Mouse (Mus musculus): ENCODE measurements around the gene Zfhx2. TPM values are rescaled to one million over a fixed set of nuclear protein-coding genes. Genes with fewer than 3 reads are reported as not detected.
A peak's percentile ranks its signal among the peaks of the same experiment; 100 is the strongest.
"Not testable (repeated sequence)": the region's sequence is repeated elsewhere in the genome, so short reads cannot be mapped to it uniquely, and the experiment has no call there.

Gene Zfhx2
- total RNA-seq, 4 experiments from 2014 or later, result 4.9 to 6.2 (median 5.6) TPM

GRCm38 (mm10) chr14:55047971-55048531 is 44.1 kb downstream of the Zfhx2 start:
- DNase-seq (ENCODE audit: low spot score in 2 of 2), result no peak

DNA sequence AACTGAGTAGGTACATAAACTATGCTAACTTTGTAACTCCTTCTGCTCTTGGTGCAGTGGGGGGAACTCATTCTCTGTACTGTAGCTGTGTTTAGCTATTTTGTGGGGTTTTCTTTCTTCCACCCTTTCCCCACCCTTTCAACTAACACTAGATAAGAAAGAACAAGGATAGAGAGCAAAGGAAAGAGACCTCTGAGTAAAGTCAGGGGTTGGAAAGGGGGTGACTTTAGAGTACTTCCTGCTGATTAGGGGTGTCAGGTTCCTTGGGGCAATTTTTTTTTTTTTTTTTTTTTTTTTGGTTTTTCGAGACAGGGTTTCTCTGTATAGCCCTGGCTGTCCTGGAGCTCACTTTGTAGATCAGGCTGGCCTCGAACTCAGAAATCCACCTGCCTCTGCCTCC is 48.4 kb downstream of the Zfhx2 start:
- not testable (repeated sequence) for DNase-seq (ENCODE audit: low spot score in 2 of 2)

- DNase-seq (ENCODE audit: low spot score in 2 of 2), result no peak
Observed at GRCm38 (mm10) chr14:55032695-55033225, 59.4 kb downstream of the Zfhx2 start.

GRCm38 (mm10) chr14:55029034-55029698 is 63.0 kb downstream of the Zfhx2 start:
- no peak for DNase-seq (ENCODE audit: low spot score in 2 of 2)

DNA sequence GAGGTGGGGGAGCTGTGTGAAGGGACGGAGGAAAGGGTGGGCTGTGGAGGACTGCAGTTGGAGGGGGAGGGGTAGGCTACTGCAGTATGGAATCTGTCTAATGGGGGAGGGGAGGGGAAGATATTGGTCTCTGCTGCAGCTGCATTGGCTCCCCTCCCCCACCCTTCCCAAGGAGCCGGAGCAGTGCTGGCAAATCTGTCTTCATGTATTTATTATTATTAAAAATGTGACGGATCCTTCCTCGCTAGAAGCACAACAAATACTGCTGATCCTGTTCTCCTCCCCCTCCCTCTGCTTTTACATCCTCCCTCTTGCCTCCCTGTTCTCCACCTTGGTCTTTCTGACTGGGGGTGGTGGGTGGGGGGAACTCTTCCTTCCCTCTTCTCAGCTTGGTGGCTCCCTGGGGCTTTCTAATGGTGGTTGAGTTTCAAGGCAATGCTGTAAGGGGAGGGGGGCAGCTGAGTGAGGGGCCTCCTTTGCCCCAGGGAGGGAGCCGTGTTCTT is 63.7 kb downstream of the Zfhx2 start:
- DNase-seq (ENCODE audit: low spot score in 2 of 2), result no peak

- DNase-seq (ENCODE audit: low spot score in 2 of 2), result no peak
Observed at GRCm38 (mm10) chr14:55027653-55028052, 64.5 kb downstream of the Zfhx2 start.

GRCm38 (mm10) chr14:55027251-55027650 is 64.9 kb downstream of the Zfhx2 start:
- DNase-seq (ENCODE audit: low spot score in 2 of 2), result no peak

DNA sequence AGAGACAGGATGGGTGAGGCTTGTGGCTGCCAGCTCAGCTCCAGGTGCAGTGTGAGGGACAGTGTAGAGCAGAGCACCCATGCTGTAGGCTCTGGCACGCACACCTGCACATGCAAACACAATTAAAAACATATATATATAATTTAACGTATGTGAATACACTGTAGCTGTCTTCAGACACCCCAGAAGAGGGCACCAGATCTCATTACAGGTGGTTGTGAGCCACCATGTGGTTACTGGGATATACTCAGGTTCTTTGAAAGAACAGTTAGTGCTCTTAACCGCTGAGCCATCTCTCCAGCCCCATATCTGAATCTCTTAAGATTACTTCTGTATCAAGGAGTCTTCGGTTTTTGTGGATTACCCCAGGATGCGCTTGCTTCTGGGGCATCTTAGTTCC is 66.6 kb downstream of the Zfhx2 start:
- DNase-seq (ENCODE audit: low spot score in 2 of 2), result no peak

- DNase-seq (ENCODE audit: low spot score in 2 of 2), result no peak
Observed at GRCm38 (mm10) chr14:55024236-55024635, 67.9 kb downstream of the Zfhx2 start.

- no peak for DNase-seq (ENCODE audit: low spot score in 2 of 2)
Observed at GRCm38 (mm10) chr14:55023011-55023410, 69.1 kb downstream of the Zfhx2 start.

GRCm38 (mm10) chr14:55020394-55020793 is 71.7 kb downstream of the Zfhx2 start:
- DNase-seq (ENCODE audit: low spot score in 2 of 2), result no peak

GRCm38 (mm10) chr14:55016876-55017275 is 75.2 kb downstream of the Zfhx2 start:
- no peak for DNase-seq (ENCODE audit: low spot score in 2 of 2)

- no peak for DNase-seq (ENCODE audit: low spot score in 2 of 2)
Observed at GRCm38 (mm10) chr14:55015767-55016111, 76.4 kb downstream of the Zfhx2 start.

DNA sequence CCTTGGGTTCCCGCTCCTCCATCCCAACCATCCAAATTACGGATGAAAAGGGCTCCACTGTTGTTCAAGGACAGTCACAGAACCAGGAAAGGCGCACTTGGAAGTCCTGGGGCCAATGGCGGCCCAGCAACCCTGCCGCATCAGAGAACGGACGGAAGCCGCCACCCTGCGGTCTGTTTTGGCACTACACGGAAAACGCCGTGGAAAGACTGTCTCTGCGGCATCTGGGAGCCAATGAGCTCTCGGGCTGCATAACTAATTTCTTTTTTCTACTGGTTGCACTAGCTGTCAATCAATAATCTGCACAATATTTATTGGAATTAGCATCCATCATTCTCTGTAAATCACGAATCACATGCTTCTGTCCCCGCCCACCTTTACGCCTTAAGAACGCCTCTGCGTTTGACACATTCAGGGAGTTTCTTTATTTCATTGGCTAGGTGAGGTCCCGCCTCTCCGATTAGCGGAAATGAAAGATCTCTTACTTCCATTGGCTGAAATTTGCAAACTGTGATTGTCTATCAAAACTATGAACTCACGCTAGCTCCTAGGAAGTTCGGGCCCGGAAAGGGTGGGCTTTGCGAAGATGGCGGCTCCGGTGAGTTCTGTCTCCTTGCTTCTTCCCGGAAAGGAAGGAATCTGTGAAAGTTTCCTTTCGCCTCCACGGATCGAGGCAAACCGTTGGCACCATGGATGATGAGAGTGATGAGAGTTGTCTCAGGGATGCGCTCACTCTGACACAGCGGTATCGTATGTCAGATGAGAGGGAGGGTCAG is 76.9 kb downstream of the Zfhx2 start, which contains the start of gene Ngdn:
Ngdn (plus strand) TSS at position 464 of the 776 bp plus-strand sequence.
- peak; percentile 95 to 98 for DNase-seq (ENCODE audit: low spot score in 2 of 2)

DNA sequence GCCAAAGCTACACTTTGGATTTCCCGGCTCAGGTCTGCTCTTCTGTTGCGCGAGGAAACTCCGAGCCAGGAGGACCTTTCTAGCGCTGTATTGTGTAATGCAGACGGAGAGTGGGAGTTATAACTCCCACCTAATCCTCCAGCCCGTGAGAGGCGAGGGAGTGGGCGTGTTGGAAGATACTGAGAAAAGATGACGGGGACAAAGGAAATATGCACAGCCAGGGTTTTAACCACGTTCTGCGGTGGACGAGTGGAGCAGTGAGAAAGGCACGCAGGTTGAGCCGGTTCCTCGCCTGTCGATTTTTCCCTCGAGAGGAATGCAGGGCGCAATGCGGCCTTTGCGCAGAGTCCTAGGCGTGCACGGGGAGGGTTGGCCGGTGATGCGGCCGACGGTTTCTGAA is 77.5 kb downstream of the Zfhx2 start:
- DNase-seq (ENCODE audit: low spot score in 2 of 2), result peak in 1 of 2 experiments; percentile 13

DNA sequence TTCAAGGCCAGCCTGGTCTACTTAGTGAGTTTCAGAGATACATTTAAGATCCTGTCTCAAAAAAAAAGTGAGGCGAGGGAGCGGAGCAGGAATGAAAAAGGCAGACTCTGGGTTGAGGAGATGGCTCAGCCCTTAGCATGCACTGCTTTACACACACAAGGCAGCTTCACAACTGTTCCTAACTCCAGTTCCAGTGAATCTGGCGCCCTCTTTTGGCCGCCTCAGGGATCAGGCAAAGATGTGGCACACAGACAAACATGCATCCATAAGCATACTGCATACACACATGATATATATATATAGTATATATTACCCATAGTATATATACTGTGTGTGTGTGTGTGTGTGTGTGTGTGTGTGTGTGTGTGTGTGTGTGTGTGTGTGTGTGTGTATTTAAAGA is 81.0 kb downstream of the Zfhx2 start:
- DNase-seq (ENCODE audit: low spot score in 2 of 2), result no peak

Other genes starting within 250 kb of the Zfhx2 start
- 1 to 10 TPM; 3.3 to 7.6 (median 5.2) TPM for gene Homez, start 221.4 kb downstream of the Zfhx2 start, total RNA-seq (2022)
- gene Ppp1r3e, start 214.8 kb downstream of the Zfhx2 start, total RNA-seq (2022), result 1 to 10 TPM; 3.6 to 5.3 (median 4.0) TPM
- 10 to 100 TPM; 23.8 to 31.4 (median 26.8) TPM for gene Bcl2l2, start 208.9 kb downstream of the Zfhx2 start, total RNA-seq (2022)
- gene Gm20521, start 208.9 kb downstream of the Zfhx2 start, total RNA-seq (2022), result 1 to 10 TPM in 3 of 4 experiments, under 1 TPM in 1; 0.83 to 7.4 (median 3.1) TPM
- gene Pabpn1, start 199.8 kb downstream of the Zfhx2 start, total RNA-seq (2022), result 10 to 100 TPM; 44.2 to 55.9 (median 50.0) TPM
- gene Slc22a17, start 179.2 kb downstream of the Zfhx2 start, total RNA-seq (2022), result 1 to 10 TPM in 3 of 4 experiments, under 1 TPM in 1; 0.68 to 1.4 (median 1.2) TPM
- gene Efs, start 166.2 kb downstream of the Zfhx2 start, total RNA-seq (2022), result 1 to 10 TPM in 1 of 4 experiments, under 1 TPM in 3; 0.48 to 1.1 (median 0.86) TPM
- gene Il25, start 159.6 kb downstream of the Zfhx2 start, total RNA-seq (2022), result not detected
- not detected for gene Cmtm5, start 156.1 kb downstream of the Zfhx2 start, total RNA-seq (2022)
- gene Myh6, start 125.4 kb downstream of the Zfhx2 start, total RNA-seq (2022), result 100 to 1,000 TPM; 106 to 159 (median 128) TPM
- gene Gm17428, start 115.4 kb downstream of the Zfhx2 start, total RNA-seq (2022), result not detected
- 100 to 1,000 TPM; 508 to 760 (median 618) TPM for gene Myh7, start 97.7 kb downstream of the Zfhx2 start, total RNA-seq (2022)
- 10 to 100 TPM; 18.5 to 19.7 (median 19.1) TPM for gene Ngdn, start 76.9 kb downstream of the Zfhx2 start, total RNA-seq (2022)
- gene Thtpa, start 2.5 kb upstream of the Zfhx2 start, total RNA-seq (2022), result 10 to 100 TPM; 13.4 to 15.6 (median 14.9) TPM
- 1 to 10 TPM; 2.2 to 3.9 (median 3.6) TPM for gene Ap1g2, start 14.3 kb upstream of the Zfhx2 start, total RNA-seq (2022)
- under 1 TPM in 2 of 4 experiments, not detected in 2; 0.08 to 0.19 TPM for gene Jph4, start 24.6 kb upstream of the Zfhx2 start, total RNA-seq (2022)
- not detected for gene Dhrs2, start 129.7 kb upstream of the Zfhx2 start, total RNA-seq (2022)